Mouse (Mus musculus) B cell, adult 2 months (primary cell): ENCODE measurements around the gene Ncs1.

Experiments
- DNase-seq, 2 experiments: peaks; one replicate each; pipeline ENCODE4 v3.0.0; 2022

Gene Ncs1

GRCm38 (mm10) chr2:31245491-31246141 is at the start of gene Ncs1:
Gene Ncs1 (plus strand): TSS chr2:31245823.
- peak; percentile 49 to 58 for DNase-seq

GRCm38 (mm10) chr2:31198621-31199020 is 47.0 kb upstream of the Ncs1 start:
- DNase-seq: no peak

GRCm38 (mm10) chr2:31200051-31200450 is 45.6 kb upstream of the Ncs1 start:
- DNase-seq: no peak

GRCm38 (mm10) chr2:31201851-31202250 is 43.8 kb upstream of the Ncs1 start:
- DNase-seq: no peak

GRCm38 (mm10) chr2:31202357-31202756 is 43.3 kb upstream of the Ncs1 start:
- no peak for DNase-seq

GRCm38 (mm10) chr2:31202956-31203355 is 42.7 kb upstream of the Ncs1 start:
- no peak for DNase-seq

- no peak for DNase-seq
Observed at GRCm38 (mm10) chr2:31204677-31205076, 40.9 kb upstream of the Ncs1 start.

GRCm38 (mm10) chr2:31206211-31206610 is 39.4 kb upstream of the Ncs1 start:
- DNase-seq: no peak

- DNase-seq: no peak
Observed at GRCm38 (mm10) chr2:31206882-31207281, 38.7 kb upstream of the Ncs1 start.

- no peak for DNase-seq
Observed at GRCm38 (mm10) chr2:31208544-31209142, 37.0 kb upstream of the Ncs1 start.

GRCm38 (mm10) chr2:31209525-31209924 is 36.1 kb upstream of the Ncs1 start:
- DNase-seq: peak; percentile 21 to 29

- no peak for DNase-seq
Observed at GRCm38 (mm10) chr2:31210144-31210847, 35.3 kb upstream of the Ncs1 start.

- DNase-seq: no peak
Observed at GRCm38 (mm10) chr2:31211204-31211603, 34.4 kb upstream of the Ncs1 start.

- no peak for DNase-seq
Observed at GRCm38 (mm10) chr2:31214211-31214796, 31.3 kb upstream of the Ncs1 start.

GRCm38 (mm10) chr2:31218611-31219010 is 27.0 kb upstream of the Ncs1 start:
- DNase-seq: no peak

- DNase-seq: no peak
Observed at GRCm38 (mm10) chr2:31219470-31219869, 26.2 kb upstream of the Ncs1 start.

- DNase-seq: no peak
Observed at GRCm38 (mm10) chr2:31220844-31221243, 24.8 kb upstream of the Ncs1 start.

GRCm38 (mm10) chr2:31221582-31221981 is 24.0 kb upstream of the Ncs1 start:
- DNase-seq: no peak

- no peak for DNase-seq
Observed at GRCm38 (mm10) chr2:31228768-31229311, 16.8 kb upstream of the Ncs1 start.

- DNase-seq: peak; percentile 83 to 85
Observed at GRCm38 (mm10) chr2:31239203-31239696, 6.4 kb upstream of the Ncs1 start.

GRCm38 (mm10) chr2:31239833-31240232 is 5.8 kb upstream of the Ncs1 start:
- no peak for DNase-seq

GRCm38 (mm10) chr2:31241639-31242038 is 4.0 kb upstream of the Ncs1 start:
- no peak for DNase-seq

GRCm38 (mm10) chr2:31244216-31244615 is 1.4 kb upstream of the Ncs1 start:
- DNase-seq: no peak
